Mouse (Mus musculus) E14TG2a.4 (cell line): Measurements from ENCODE around the gene Klc1.

ENCODE experiments used
- H3K27me3 ChIP-seq: 2 replicates; pipeline ENCODE4 v1.6.1; 2014; ENCODE audit warnings: low read length, control low read depth; ENCODE audit not compliant: insufficient read depth
- H3K36me3 ChIP-seq: 2 replicates; pipeline ENCODE4 v1.6.1; 2014; ENCODE audit warnings: low read length, control low read depth; ENCODE audit not compliant: insufficient read depth
- H3K4me1 ChIP-seq: replicated peaks from 2 replicates; pipeline ENCODE4 v1.6.1; 2014; ENCODE audit warnings: low read depth, low read length, control low read depth
- H3K4me3 ChIP-seq: replicated peaks from 2 replicates; pipeline ENCODE4 v1.5.1; 2014; ENCODE audit warnings: mild to moderate bottlenecking, low read length
- H3K9me3 ChIP-seq: 2 replicates; pipeline ENCODE4 v1.6.1; 2014; ENCODE audit warnings: low read length, control low read depth
- CTCF ChIP-seq: conservative IDR thresholded peaks from 2 replicates; pipeline ENCODE4 v1.5.1; 2014; ENCODE audit warnings: low read length
- NANOG ChIP-seq: IDR thresholded peaks from 2 replicates; pipeline ENCODE4 v1.6.1; 2014; ENCODE audit warnings: borderline replicate concordance, low read length, mixed read lengths
- POU5F1 ChIP-seq: IDR thresholded peaks from 2 replicates; pipeline ENCODE4 v1.6.1; 2014; ENCODE audit warnings: low read length, borderline replicate concordance

Gene Klc1

DNA sequence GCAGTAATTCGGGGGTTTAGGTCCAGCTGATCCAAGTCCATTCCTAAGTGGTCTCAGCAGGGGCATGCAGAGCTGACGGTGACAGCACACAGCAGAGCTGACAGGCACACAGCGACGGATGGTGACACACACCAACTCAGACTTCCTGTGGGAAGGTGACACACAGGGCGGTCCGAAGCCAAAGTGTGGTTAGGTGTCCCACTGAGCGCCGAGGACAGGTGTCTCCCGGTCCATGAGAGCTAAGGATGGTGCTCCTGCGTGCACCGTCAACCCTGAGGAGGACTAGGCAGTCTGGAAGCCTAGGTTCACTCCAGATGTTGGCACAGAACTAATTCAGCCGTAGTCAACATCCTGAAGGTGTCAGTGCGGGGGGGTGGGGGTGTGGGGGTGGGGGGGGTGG, 53.4 kb downstream of the Klc1 start:
- Histone ChIP-seq H3K9me3 (no peaks in the 10 kb centered on the region), H3K27me3 (no peaks in the 10 kb centered on the region; the same call in 1 of the 2 replicates), H3K4me1 (peaks cover 73% of the 10 kb centered on the region), H3K36me3 (peaks cover 52% of the 10 kb centered on the region), H3K4me3 (no peak overlapping the region)
- TF ChIP-seq CTCF (no peak), POU5F1 (no peak), NANOG (no peak)

GRCm38 (mm10) chr12:111812611-111813010, 54.0 kb downstream of the Klc1 start:
- peak overlapping the region; percentile 98 for H3K4me3 ChIP-seq
- TF ChIP-seq POU5F1 (no peak), CTCF (no peak), NANOG (no peak)
- H3K27me3 ChIP-seq, result no peaks in the 10 kb centered on the region; the same call in 1 of the 2 replicates
- H3K4me1 ChIP-seq, result peaks cover 74% of the 10 kb centered on the region
- H3K9me3 ChIP-seq, result no peaks in the 10 kb centered on the region
- H3K36me3 ChIP-seq, result peaks cover 47% of the 10 kb centered on the region

DNA sequence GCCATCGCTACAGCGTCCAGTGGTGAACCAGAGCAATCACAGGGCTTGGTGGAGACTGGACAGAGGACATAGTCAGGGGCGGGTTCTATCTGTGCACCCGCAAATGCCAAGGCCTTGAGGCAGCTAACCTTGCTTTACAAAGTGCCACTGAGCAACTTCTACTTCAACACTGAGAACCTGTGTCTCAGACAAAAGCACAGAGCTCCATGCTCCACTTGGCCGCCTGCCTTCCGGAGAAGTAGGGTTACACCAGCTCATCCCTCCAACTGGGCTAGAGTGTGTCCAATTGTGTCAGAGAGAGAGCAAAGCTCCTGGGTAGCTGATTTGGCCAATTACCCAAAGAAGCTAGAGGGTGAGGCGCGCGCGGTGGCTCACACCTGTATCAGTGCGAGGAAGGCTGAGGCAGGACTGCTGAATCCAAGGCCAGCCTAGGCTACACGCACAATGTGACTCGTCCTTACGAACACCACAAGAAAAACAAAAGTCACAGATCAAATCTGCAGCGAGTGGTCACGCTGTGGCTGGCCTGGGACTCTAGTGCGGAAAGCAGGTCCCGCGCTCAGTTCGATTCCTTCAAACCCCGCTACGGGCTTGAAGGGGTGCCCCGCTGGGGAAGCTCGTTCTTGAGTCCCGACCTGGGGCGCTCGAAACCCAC, 54.6 kb downstream of the Klc1 start:
- H3K36me3 ChIP-seq, result peaks cover 41% of the 10 kb centered on the region
- no peaks in the 10 kb centered on the region for H3K9me3 ChIP-seq
- peaks cover 74% of the 10 kb centered on the region for H3K4me1 ChIP-seq
- H3K27me3 ChIP-seq, result no peaks in the 10 kb centered on the region; the same call in 1 of the 2 replicates
- TF ChIP-seq POU5F1, result no peak
- TF ChIP-seq CTCF, result no peak
- no peak for TF ChIP-seq NANOG
- peak overlapping the region; percentile 98 for H3K4me3 ChIP-seq

GRCm38 (mm10) chr12:111813766-111814617, 55.3 kb downstream of the Klc1 start, which contains the start of the genes Xrcc3 and Zfyve21:
Gene Xrcc3, minus strand, starts transcription at chr12:111813873.
Gene Zfyve21, plus strand, starts transcription at chr12:111814170.
- Histone ChIP-seq H3K36me3 (peaks cover 33% of the 10 kb centered on the region), H3K27me3 (no peaks in the 10 kb centered on the region; the same call in 1 of the 2 replicates), H3K4me1 (peaks cover 75% of the 10 kb centered on the region), H3K4me3 (peak within 1 kb of the TSS; percentile 98), H3K9me3 (no peaks in the 10 kb centered on the region)
- TF ChIP-seq CTCF, result no peak
- TF ChIP-seq NANOG, result no peak
- no peak for TF ChIP-seq POU5F1

DNA sequence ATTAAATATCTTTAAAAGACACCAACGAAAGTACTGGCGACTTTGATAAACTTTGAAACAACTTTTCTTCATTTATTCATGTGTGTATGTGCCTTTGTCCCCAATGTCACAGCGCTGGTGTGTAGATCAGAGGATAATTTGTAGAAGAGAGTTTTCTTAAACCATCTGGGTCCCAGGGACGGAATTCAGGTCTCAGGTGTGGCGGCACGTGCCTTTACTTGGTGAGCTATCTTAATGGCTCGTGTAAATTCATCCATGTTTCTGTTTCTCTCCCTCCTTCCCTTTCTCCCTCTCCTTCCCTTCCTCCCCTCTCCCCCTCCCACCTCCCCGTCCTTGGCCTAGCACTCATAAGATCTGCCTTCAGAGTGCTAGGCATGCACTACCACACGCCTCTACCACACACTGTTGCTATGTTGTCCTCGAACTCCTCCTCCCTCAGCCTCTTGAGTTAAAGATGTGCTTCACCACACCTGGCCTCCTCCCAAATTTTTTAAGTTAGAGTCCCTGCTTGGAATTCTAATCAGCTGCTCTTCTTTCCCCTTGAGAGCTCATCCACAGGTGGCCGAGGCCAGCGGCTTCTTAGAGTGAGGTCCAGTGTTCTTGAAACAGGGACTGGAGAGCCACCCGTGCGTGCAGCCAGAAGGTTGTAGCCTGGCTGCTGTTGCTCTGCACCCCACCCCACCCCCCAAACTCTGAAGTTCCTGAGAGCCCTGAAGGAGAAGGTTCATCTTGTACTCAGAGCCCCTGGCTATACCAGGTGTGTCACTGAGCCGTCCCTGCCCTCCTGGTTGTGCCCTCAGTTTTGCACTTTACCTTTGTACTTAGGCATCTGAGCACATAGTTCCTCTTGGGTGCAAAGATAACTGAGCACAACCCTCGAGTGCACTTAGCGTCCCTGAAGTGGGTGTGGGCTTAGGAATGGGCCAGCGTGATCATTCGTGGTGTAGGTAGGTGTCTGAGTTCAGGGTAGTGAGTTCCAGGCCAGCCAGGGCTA, 56.4 kb downstream of the Klc1 start:
- no peaks in the 10 kb centered on the region for H3K9me3 ChIP-seq
- TF ChIP-seq POU5F1 (no peak), NANOG (no peak)
- peaks cover 68% of the 10 kb centered on the region for H3K4me1 ChIP-seq
- no peaks in the 10 kb centered on the region; the same call in 1 of the 2 replicates for H3K27me3 ChIP-seq
- H3K4me3 ChIP-seq, result peak overlapping the region; percentile 98
- peaks cover 24% of the 10 kb centered on the region for H3K36me3 ChIP-seq

DNA sequence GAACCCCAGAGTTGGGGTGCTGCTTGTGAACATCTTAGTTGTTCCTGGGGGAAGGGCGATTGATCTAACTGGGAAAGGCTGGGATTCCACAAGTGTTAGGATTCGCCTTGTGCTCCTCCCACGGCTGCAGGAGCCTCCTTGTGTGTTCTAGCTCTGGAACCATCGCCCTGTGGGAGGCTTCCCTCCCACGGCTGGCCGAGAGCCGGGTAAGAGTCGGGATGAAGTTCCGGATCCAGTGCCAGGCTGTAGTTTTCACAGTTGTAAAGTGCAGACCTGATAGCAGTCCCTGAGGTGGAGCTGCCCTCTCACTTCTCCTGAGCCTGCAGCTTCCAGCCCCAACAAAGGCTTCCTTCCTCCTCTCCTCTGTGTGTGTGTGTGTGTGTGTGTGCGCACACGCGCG, 57.9 kb downstream of the Klc1 start:
- no peak for TF ChIP-seq NANOG
- no peak for TF ChIP-seq CTCF
- no peak for TF ChIP-seq POU5F1
- H3K4me1 ChIP-seq, result peaks cover 75% of the 10 kb centered on the region
- no peaks in the 10 kb centered on the region for H3K9me3 ChIP-seq

DNA sequence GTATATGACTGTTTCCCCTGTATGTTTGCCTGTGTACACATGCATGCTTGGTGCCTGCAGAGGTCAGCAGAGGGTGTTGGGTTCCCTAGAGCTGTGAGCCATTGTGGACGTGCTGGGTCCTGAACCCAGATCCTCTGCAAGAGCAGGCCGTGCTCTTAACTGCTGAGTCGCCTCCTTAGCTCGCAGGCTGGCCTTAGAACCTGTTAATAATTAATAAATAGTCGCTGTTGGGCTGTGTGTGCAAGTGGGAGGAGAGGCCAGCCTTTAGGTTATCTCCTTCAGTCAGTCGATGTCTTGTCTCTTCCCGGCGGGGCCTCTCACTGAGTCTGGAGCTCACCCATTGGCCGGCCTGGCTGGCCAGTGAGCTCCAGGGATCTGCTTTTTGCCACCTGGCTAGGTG, 58.3 kb downstream of the Klc1 start:
- Histone ChIP-seq H3K27me3 (no peaks in the 10 kb centered on the region; the same call in 1 of the 2 replicates), H3K4me3 (peak overlapping the region; percentile 26; the same call in 1 of the 2 replicates), H3K4me1 (peaks cover 72% of the 10 kb centered on the region), H3K9me3 (no peaks in the 10 kb centered on the region), H3K36me3 (peaks cover 20% of the 10 kb centered on the region)
- TF ChIP-seq CTCF (no peak), NANOG (no peak), POU5F1 (no peak)

More for the DNA sequence above, 57.9 kb downstream of the Klc1 start:
- peak overlapping the region; percentile 26; the same call in 1 of the 2 replicates for H3K4me3 ChIP-seq
- no peaks in the 10 kb centered on the region; the same call in 1 of the 2 replicates for H3K27me3 ChIP-seq
- peaks cover 22% of the 10 kb centered on the region for H3K36me3 ChIP-seq

- Histone ChIP-seq H3K27me3 (no peaks in the 10 kb centered on the region), H3K4me3 (no peak overlapping the region), H3K4me1 (peaks cover 64% of the 10 kb centered on the region), H3K36me3 (peaks cover 29% of the 10 kb centered on the region), H3K9me3 (no peaks in the 10 kb centered on the region)
- no peak for TF ChIP-seq CTCF
- no peak for TF ChIP-seq NANOG
- TF ChIP-seq POU5F1, result no peak
Measured at GRCm38 (mm10) chr12:111817991-111818390, 59.3 kb downstream of the Klc1 start.
